17 mouse cellular contexts compared by ENCODE assay signal in the genomic region with DNA sequence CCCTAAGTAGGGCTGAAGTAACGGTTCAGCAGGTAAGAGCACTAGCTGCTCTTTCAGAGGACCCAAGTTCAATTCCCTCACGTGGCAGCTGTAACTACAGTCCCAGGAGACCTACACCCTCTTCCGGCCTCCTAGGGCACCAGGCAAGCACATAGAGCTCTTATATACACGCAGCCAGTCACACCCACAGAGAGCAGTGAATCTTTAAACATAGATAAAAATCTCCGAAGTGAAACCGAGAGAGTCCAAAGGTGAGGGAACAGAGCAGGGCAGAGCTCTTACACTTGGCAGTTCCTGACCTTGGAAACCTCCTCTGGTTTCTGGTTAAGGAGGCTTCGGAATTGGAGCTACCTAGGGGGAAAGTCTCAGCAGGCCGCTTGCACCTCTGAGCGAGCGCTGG. TPM values are rescaled to one million over a fixed set of nuclear protein-coding genes. Genes with fewer than 3 reads are reported as not detected.
DNase-seq lines count a peak whose midpoint lies in the region; ATAC-seq lines count a peak whose summit lies in the region.
"Had no signal": no experiment of that assay in that cellular context is flagged by ENCODE, and none has a peak within 500 bp of the region (broad histone marks: within the 10 kb centered on the region; RNA-seq: fewer than 3 reads in every experiment).

No protein-coding gene starts in this region.

- H3K9ac ChIP-seq in liver, embryonic 16.5 days (ENCODE audit: low read depth, low read length) = no peak overlapping the region
- H3K9ac ChIP-seq in liver, embryonic 11.5 days (ENCODE audit: low read depth, low read length) = no peak overlapping the region
- H3K9ac ChIP-seq: embryonic facial prominence, embryonic 13.5 days; lung, embryonic 14.5 days had no signal

- H3K4me1 ChIP-seq in liver, embryonic 16.5 days (ENCODE audit: control insufficient read depth, low read depth, low read length) = no peaks in the 10 kb centered on the region; the same call in 1 of the 2 replicates
- no peaks in the 10 kb centered on the region for H3K4me1 ChIP-seq in liver, embryonic 11.5 days (replicated peaks; ENCODE audit: control insufficient read depth, insufficient read depth, low read length)
- H3K4me1 ChIP-seq: embryonic facial prominence, embryonic 13.5 days; limb, embryonic 10.5 days had no signal

- H3K36me3 ChIP-seq in liver, embryonic 16.5 days (ENCODE audit: control insufficient read depth, insufficient read depth) = peaks cover 2% of the 10 kb centered on the region
- H3K36me3 ChIP-seq in liver, embryonic 11.5 days (ENCODE audit: control insufficient read depth, insufficient read depth, low read length) = peaks cover 4% of the 10 kb centered on the region; the same call in 1 of the 2 replicates

- ATAC-seq in liver, embryonic 16.5 days (ENCODE audit: low read depth) = peak; percentile 46
- ATAC-seq in liver, embryonic 11.5 days (replicated peaks; ENCODE audit: low FRiP score) = no peak

- DNase-seq in liver, embryonic 11.5 days (ENCODE audit: low spot score) = no peak
- peak; percentile 78 to 91 for DNase-seq in kidney, adult 8-10 months
- DNase-seq in kidney, postnatal 36 days = peak; percentile 66 to 87
- no peak for DNase-seq in spleen, postnatal 14 days (ENCODE audit: low spot score in 2 of 2)
- no peak for DNase-seq in layer of hippocampus, adult 9-11 months
- DNase-seq in adrenal gland, postnatal 36 days = no peak
- DNase-seq: adrenal gland, adult 8-10 months; cerebellum, adult 2 months; gastrocnemius, postnatal 10 days; heart, postnatal 4 days; lung, embryonic 14.5 days; midbrain, embryonic 14.5 days; thymus, postnatal 14 days had no signal

- WGBS in liver, embryonic 16.5 days (ENCODE audit: insufficient replicate concordance) = 64% methylated on average over 10 of the region's 10 CpGs
- 65% methylated on average over 10 of the region's 10 CpGs for WGBS in liver, embryonic 11.5 days

- H3K9me3 ChIP-seq in liver, embryonic 16.5 days (replicated peaks; ENCODE audit: control insufficient read depth, low read length) = no peaks in the 10 kb centered on the region
- H3K9me3 ChIP-seq in liver, embryonic 11.5 days (ENCODE audit: control insufficient read depth, low read length) = no peaks in the 10 kb centered on the region
- H3K9me3 ChIP-seq: embryonic facial prominence, embryonic 13.5 days; limb, embryonic 10.5 days had no signal

- H3K4me3 ChIP-seq in liver, embryonic 16.5 days (ENCODE audit: low read depth, low read length) = no peak overlapping the region
- H3K4me3 ChIP-seq in liver, embryonic 11.5 days (ENCODE audit: low read depth, low read length) = no peak overlapping the region
- H3K4me3 ChIP-seq: embryonic facial prominence, embryonic 13.5 days; limb, embryonic 10.5 days had no signal

- H3K4me2 ChIP-seq in liver, embryonic 16.5 days (ENCODE audit: low read depth, low read length) = no peak overlapping the region
- no peak overlapping the region for H3K4me2 ChIP-seq in liver, embryonic 11.5 days
- H3K4me2 ChIP-seq: embryonic facial prominence, embryonic 13.5 days; lung, embryonic 14.5 days had no signal

- H3K27ac ChIP-seq in liver, embryonic 16.5 days (ENCODE audit: low read length) = no peak overlapping the region
- no peak overlapping the region for H3K27ac ChIP-seq in liver, embryonic 11.5 days (ENCODE audit: low read depth, low read length)
- H3K27ac ChIP-seq: embryonic facial prominence, embryonic 13.5 days; limb, embryonic 10.5 days had no signal

- H3K27me3 ChIP-seq in liver, embryonic 16.5 days (ENCODE audit: control insufficient read depth, insufficient read depth, low read depth, low read length) = no peaks in the 10 kb centered on the region
- H3K27me3 ChIP-seq in liver, embryonic 11.5 days (replicated peaks; ENCODE audit: control insufficient read depth, insufficient read depth, low read length) = no peaks in the 10 kb centered on the region
- H3K27me3 ChIP-seq: embryonic facial prominence, embryonic 13.5 days had no signal

RNA-seq across cellular contexts. Expression of gene Slc5a11, which starts 15.9 kb away (rescaled TPM):
- polyA plus RNA-seq in liver, embryonic 16.5 days (2015; fragmentation: Nextera tagmentation; extraction: Ambion mirVana) = 0.21 and 0.58 TPM in 2 replicates
- 0.35 and 1.9 TPM in 2 replicates for polyA plus RNA-seq in liver, embryonic 11.5 days (2014; fragmentation: Nextera tagmentation; extraction: Ambion mirVana)
- not detected for total RNA-seq in adrenal gland, postnatal 36 days (2021)
- total RNA-seq: gastrocnemius, postnatal 10 days; heart, postnatal 4 days; MEL had no signal
- polyA plus RNA-seq: embryonic facial prominence, embryonic 13.5 days had no signal

Comparison
In these comparisons a context has a peak if more than half of its experiments do, and no peak if none do; other contexts are left out.
1. DNase-seq: peak in kidney, adult 8-10 months (2 of 2) and kidney, postnatal 36 days (2 of 2); none in liver, embryonic 11.5 days (single experiment), spleen, postnatal 14 days (0 of 2), layer of hippocampus, adult 9-11 months (single experiment) and adrenal gland, postnatal 36 days (0 of 2).